Mouse (Mus musculus) CH12.LX (cell line): ENCODE measurements around the gene Rpl5. TPM values are rescaled to one million over a fixed set of nuclear protein-coding genes. Genes with fewer than 3 reads are reported as not detected.

Experiments
- DNase-seq: peaks from one replicate; pipeline ENCODE4 v3.0.0-alpha.2; 2013; ENCODE audit errors: extremely low read depth
- H3K27ac ChIP-seq: 2 replicates; pipeline ENCODE4 v1.5.1; 2012; ENCODE audit warnings: low read depth, mild to moderate bottlenecking, control low read depth, moderate library complexity; ENCODE audit not compliant: insufficient read depth
- H3K27me3 ChIP-seq: replicated peaks from 2 replicates; pipeline ENCODE3; 2012; ENCODE audit warnings: inconsistent platforms
- H3K36me3 ChIP-seq, 2 experiments: replicated peaks in 1 of 2; 2 replicates each; pipeline versions ENCODE3 to v1.6.1; 2012; ENCODE audit warnings: inconsistent platforms in 1 of 2, low read length in 1 of 2, mild to moderate bottlenecking in 1 of 2, mixed read lengths in 1 of 2, moderate library complexity in 1 of 2; ENCODE audit not compliant: control insufficient read depth in 1 of 2, insufficient read depth in 1 of 2
- H3K4me1 ChIP-seq, 2 experiments: 2 replicates each; pipeline ENCODE4 v1.6.1; 2012; ENCODE audit warnings: inconsistent platforms in 1 of 2, moderate library complexity in 1 of 2; ENCODE audit not compliant: insufficient read depth in 2 of 2, control insufficient read depth in 1 of 2
- H3K4me2 ChIP-seq: 2 replicates; pipeline ENCODE4 v1.6.1; 2012; ENCODE audit warnings: low read depth, mild to moderate bottlenecking, control low read depth; ENCODE audit not compliant: poor library complexity, insufficient read depth, severe bottlenecking
- H3K4me3 ChIP-seq, 3 experiments: fragments of 150-350 bp in 1 of 3; sonication (generic) in 1 of 3; replicated peaks in 1 of 3; 2 replicates each; pipeline versions ENCODE3 to v1.5.1; 2011 to 2012; ENCODE audit warnings: low read depth in 2 of 3, low read length in 2 of 3, mild to moderate bottlenecking in 2 of 3, moderate library complexity in 2 of 3, control low read depth in 1 of 3, improper control_type of control experiment in 1 of 3, inconsistent platforms in 1 of 3, mixed read lengths in 1 of 3; ENCODE audit not compliant: poor library complexity in 1 of 3
- H3K79me2 ChIP-seq: replicated peaks from 2 replicates; pipeline ENCODE4 v1.6.1; 2012; ENCODE audit warnings: mild to moderate bottlenecking, moderate library complexity; ENCODE audit not compliant: control insufficient read depth, poor library complexity, insufficient read depth, severe bottlenecking; ENCODE audit errors: extremely low read depth
- H3K9ac ChIP-seq: 2 replicates; pipeline ENCODE4 v1.6.1; 2012; ENCODE audit warnings: low read depth, mild to moderate bottlenecking, control low read depth, moderate library complexity; ENCODE audit not compliant: insufficient read depth
- H3K9me3 ChIP-seq: replicated peaks from 2 replicates; pipeline ENCODE3; 2012; ENCODE audit warnings: low read length, inconsistent platforms, mixed read lengths
- CTCF ChIP-seq, 2 experiments: IDR thresholded peaks in 1 of 2; conservative IDR thresholded peaks in 1 of 2; 2 replicates each; pipeline ENCODE4 v1.5.1; 2011 to 2012; ENCODE audit warnings: low read depth in 2 of 2, low read length in 2 of 2, improper control_type of control experiment in 1 of 2, inconsistent platforms in 1 of 2, mild to moderate bottlenecking in 1 of 2, moderate library complexity in 1 of 2
- ETS1 ChIP-seq: conservative IDR thresholded peaks from 2 replicates; pipeline ENCODE4 v1.6.1; 2012; ENCODE audit warnings: low read depth, mild to moderate bottlenecking, inconsistent platforms, low read length, improper control_type of control experiment, moderate library complexity
- GABPA ChIP-seq: IDR thresholded peaks from 2 replicates; pipeline ENCODE4 v1.6.1; 2012; ENCODE audit warnings: low read depth, low read length, improper control_type of control experiment, inconsistent platforms; ENCODE audit not compliant: insufficient replicate concordance
- HCFC1 ChIP-seq: IDR thresholded peaks from 2 replicates; pipeline ENCODE4 v1.6.1; 2012; ENCODE audit warnings: low read depth, mild to moderate bottlenecking, inconsistent platforms, low read length, improper control_type of control experiment
- IRF4 ChIP-seq: IDR thresholded peaks from 2 replicates; pipeline ENCODE4 v1.6.1; 2014; ENCODE audit warnings: low read depth, mild to moderate bottlenecking, inconsistent platforms, low read length, improper control_type of control experiment
- JUND ChIP-seq: conservative IDR thresholded peaks from 2 replicates; pipeline ENCODE4 v1.6.1; 2011; ENCODE audit warnings: low read depth, low read length, improper control_type of control experiment
- KAT2A ChIP-seq: IDR thresholded peaks from 2 replicates; pipeline ENCODE4 v1.6.1; 2012; ENCODE audit warnings: low read length, improper control_type of control experiment, inconsistent platforms; ENCODE audit not compliant: insufficient replicate concordance
- MAFK ChIP-seq: IDR thresholded peaks from 2 replicates; pipeline ENCODE4 v1.6.1; 2011; ENCODE audit warnings: low read length, improper control_type of control experiment; ENCODE audit not compliant: insufficient replicate concordance
- MAX ChIP-seq: IDR thresholded peaks from 2 replicates; pipeline ENCODE4 v1.6.1; 2011; ENCODE audit warnings: low read length, improper control_type of control experiment
- MAZ ChIP-seq: IDR thresholded peaks from 2 replicates; pipeline ENCODE4 v1.6.1; 2012; ENCODE audit warnings: low read depth, mild to moderate bottlenecking, inconsistent platforms, low read length, improper control_type of control experiment, moderate library complexity
- MEF2A ChIP-seq: IDR thresholded peaks from 2 replicates; pipeline ENCODE4 v1.6.1; 2014; ENCODE audit warnings: low read depth, mild to moderate bottlenecking, inconsistent platforms, low read length, improper control_type of control experiment, borderline replicate concordance
- MXI1 ChIP-seq: IDR thresholded peaks from 2 replicates; pipeline ENCODE4 v1.6.1; 2011; ENCODE audit warnings: mild to moderate bottlenecking, low read depth, low read length, improper control_type of control experiment
- NELFE ChIP-seq: IDR thresholded peaks from 2 replicates; pipeline ENCODE4 v1.6.1; 2011; ENCODE audit warnings: low read depth, low read length, improper control_type of control experiment
- NRF1 ChIP-seq: IDR thresholded peaks from 2 replicates; pipeline ENCODE4 v1.6.1; 2014; ENCODE audit warnings: low read depth, mild to moderate bottlenecking, inconsistent platforms, low read length, improper control_type of control experiment, moderate library complexity
- PAX5 ChIP-seq: IDR thresholded peaks from 2 replicates; pipeline ENCODE4 v1.6.1; 2012; ENCODE audit warnings: low read length, inconsistent platforms, mixed read lengths
- RAD21 ChIP-seq: IDR thresholded peaks from 2 replicates; pipeline ENCODE4 v1.6.1; 2011; ENCODE audit warnings: low read depth, mild to moderate bottlenecking, low read length, improper control_type of control experiment, moderate library complexity
- SMC3 ChIP-seq: IDR thresholded peaks from 2 replicates; pipeline ENCODE4 v1.6.1; 2011; ENCODE audit warnings: low read depth, low read length, improper control_type of control experiment
- TBP ChIP-seq: conservative IDR thresholded peaks from 2 replicates; pipeline ENCODE4 v1.6.1; 2011; ENCODE audit warnings: low read depth, low read length, improper control_type of control experiment
- UBTF ChIP-seq: IDR thresholded peaks from 2 replicates; pipeline ENCODE4 v1.6.1; 2012; ENCODE audit warnings: low read depth, mild to moderate bottlenecking, inconsistent platforms, low read length, improper control_type of control experiment, moderate library complexity
- ZC3H11A ChIP-seq: IDR thresholded peaks from 2 replicates; pipeline ENCODE4 v1.6.1; 2012; ENCODE audit warnings: low read depth, mild to moderate bottlenecking, inconsistent platforms, low read length, improper control_type of control experiment
- ZKSCAN1 ChIP-seq: IDR thresholded peaks from 2 replicates; pipeline ENCODE4 v1.6.1; 2012; ENCODE audit warnings: low read depth, inconsistent platforms, low read length, improper control_type of control experiment, borderline replicate concordance
- ZMIZ1 ChIP-seq: IDR thresholded peaks from 2 replicates; pipeline ENCODE4 v1.6.1; 2012; ENCODE audit warnings: low read depth, mild to moderate bottlenecking, inconsistent platforms, low read length, improper control_type of control experiment
- ZNF384 ChIP-seq: IDR thresholded peaks from 2 replicates; pipeline ENCODE4 v1.6.1; 2012; ENCODE audit warnings: low read depth, low read length, improper control_type of control experiment, inconsistent platforms
- dilution Hi-C: fragments of 300-500 bp; cut with MboI; formaldehyde crosslinking; loops from 2 replicates; pipeline ENCODE4 v1.14.3; 2020; ENCODE audit warnings: low sequenced_read_pairs; ENCODE audit not compliant: extremely low pct_unique_long_range_greater_than_20kb, extremely low pct_ligation_motif_present
- in situ Hi-C: fragments of 300-500 bp; cut with MboI; formaldehyde crosslinking; loops from 3 replicates; pipeline ENCODE4 v1.14.3; 2019; ENCODE audit warnings: low sequenced_read_pairs, low pct_ligation_motif_present, low pct_unique_long_range_greater_than_20kb, mixed read lengths
- polyA plus RNA-seq: library from polyadenylated mRNA; unstranded; fragments of >175 nt; gene quantifications from 2 replicates; pipeline ENCODE4 v1.2.1, GENCODE M21; 2012; ENCODE audit warnings: low read depth; ENCODE audit not compliant: insufficient read length
- total RNA-seq, 2 experiments: library from RNA; depleted of rRNA; stranded (reverse); fragments of 300-350 nt in 1 of 2; fragments of >200 nt in 1 of 2; gene quantifications; 2 replicates each; pipeline ENCODE4 v1.2.3; 2012 to 2014

Rpl5 gene
- total and polyA plus RNA-seq, 3 experiments: 116 to 728 (median 368) TPM

DNA sequence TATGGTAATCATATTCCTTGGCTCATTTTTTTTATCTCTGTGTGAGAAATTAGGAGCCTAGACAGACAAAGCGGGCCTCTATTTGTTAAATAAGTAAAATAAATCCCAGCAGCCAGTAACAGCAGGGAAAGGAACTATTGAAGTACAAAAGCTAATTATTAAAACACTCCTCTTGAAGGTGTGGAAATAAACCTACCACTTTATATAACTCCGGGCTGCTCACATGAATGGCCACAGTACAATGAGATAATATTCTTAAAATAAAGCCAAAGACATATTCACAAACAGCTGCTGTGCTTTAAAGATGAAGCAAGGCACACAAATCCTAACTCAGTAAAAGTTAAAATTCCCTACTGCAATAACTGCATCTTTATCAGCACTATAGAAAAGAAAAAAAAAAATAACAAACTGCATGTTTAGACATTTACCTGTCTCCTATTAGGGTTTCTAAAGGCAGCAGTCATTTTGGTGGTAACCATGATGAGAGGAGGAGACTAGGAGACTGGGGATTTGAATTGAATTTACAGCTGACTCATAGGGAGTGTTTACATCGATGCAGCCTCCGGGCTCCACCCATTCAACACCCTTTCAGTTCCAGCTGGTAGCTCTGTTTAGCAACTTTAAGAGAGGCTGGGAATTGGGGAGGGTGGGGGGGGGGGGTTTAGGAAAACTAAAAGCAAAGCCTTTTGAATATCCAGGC is 25.6 kb upstream of the Rpl5 start, which contains the start of gene Evi5:
Gene Evi5, minus strand, starts transcription at position 547 of the 700 bp plus-strand sequence.
- no peak within 1 kb of the TSS for H3K9ac ChIP-seq
- peak within 1 kb of the TSS; percentile 9; the same call in 1 of the 2 replicates for H3K4me2 ChIP-seq
- H3K9me3 ChIP-seq: no peaks in the 10 kb centered on the region
- dilution Hi-C loops: no loop called here
- in situ Hi-C loops: loop anchor here (25.0 kb wide), 1 partner anchor 262 kb away; no protein-coding TSS in a partner anchor
- no peaks in the 10 kb centered on the region for H3K36me3 ChIP-seq
- H3K4me3 ChIP-seq: no peak within 1 kb of the TSS
- H3K4me1 ChIP-seq: peaks cover 0 to 11% of the 10 kb centered on the region in 2 experiments; a peak in 2 of 4 replicates
- no peak within 1 kb of the TSS for H3K27ac ChIP-seq
- H3K79me2 ChIP-seq: no peaks in the 10 kb centered on the region
- DNase-seq: no peak
- TF ChIP-seq NRF1 (no peak), HCFC1 (no peak), ZNF384 (no peak), ZKSCAN1 (no peak), MXI1 (no peak), ZMIZ1 (no peak), ZC3H11A (no peak), PAX5 (no peak), CTCF (conservative IDR thresholded peaks at IDR 0.05 in 1 of 2, IDR thresholded peaks at IDR 0.05 in 1 of 2; ENCODE audit: low read depth in 2 of 2, low read length in 2 of 2) (no peak), TBP (no peak), SMC3 (no peak), MEF2A (no peak), RAD21 (no peak), UBTF (no peak), JUND (no peak)
- H3K27me3 ChIP-seq: peaks cover 9% of the 10 kb centered on the region

DNA sequence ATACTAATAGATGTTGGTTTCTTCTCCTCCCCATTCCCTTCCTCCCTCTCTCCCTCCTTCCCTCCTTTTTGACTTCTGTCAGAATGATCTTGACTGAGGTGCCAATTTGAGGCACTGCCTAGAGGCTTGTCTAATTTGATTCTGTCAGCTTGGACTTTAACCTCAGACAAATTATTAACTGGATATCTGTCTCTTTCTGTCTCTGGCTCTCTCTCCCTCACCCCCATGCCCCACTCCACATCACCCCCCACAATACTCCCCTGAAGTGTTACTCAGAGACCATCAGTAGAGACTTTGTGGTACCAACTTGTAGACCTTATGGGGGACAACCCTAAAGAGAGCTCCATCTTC is 25.1 kb upstream of the Rpl5 start:
- DNase-seq: no peak
- peak overlapping the region; percentile 9; the same call in 1 of the 2 replicates for H3K4me2 ChIP-seq
- TF ChIP-seq KAT2A (no peak), MAFK (no peak), MAX (no peak), IRF4 (no peak), NELFE (no peak), SMC3 (no peak), ETS1 (no peak), MAZ (no peak), GABPA (no peak)
- H3K79me2 ChIP-seq: no peaks in the 10 kb centered on the region
- no peaks in the 10 kb centered on the region for H3K9me3 ChIP-seq
- H3K4me3 ChIP-seq: no peak overlapping the region
- no peak overlapping the region for H3K27ac ChIP-seq
- H3K4me1 ChIP-seq: peaks cover 0 to 7% of the 10 kb centered on the region in 2 experiments; a peak in 2 of 4 replicates
- dilution Hi-C loops (no loop called here), in situ Hi-C loops (loop anchor here (25.0 kb wide), 1 partner anchor 263 kb away; no protein-coding TSS in a partner anchor)
- H3K27me3 ChIP-seq: peaks cover 7% of the 10 kb centered on the region
- H3K36me3 ChIP-seq: no peaks in the 10 kb centered on the region
- H3K9ac ChIP-seq: no peak overlapping the region
